Mouse (Mus musculus) olfactory bulb, adult 2 months (tissue): ENCODE data around the gene Ano2.

Experiments
- CTCF ChIP-seq: fragments of 200-500 bp; IDR thresholded peaks from 2 replicates; pipeline ENCODE4 v1.5.1; 2012; ENCODE audit warnings: low read depth, mild to moderate bottlenecking, low read length, moderate library complexity; ENCODE audit not compliant: insufficient read depth
- POLR2A ChIP-seq: fragments of 200-500 bp; IDR thresholded peaks from 2 replicates; pipeline ENCODE4 v1.6.1; 2012; ENCODE audit warnings: mild to moderate bottlenecking, low read depth, low read length, moderate library complexity; ENCODE audit not compliant: insufficient read depth

GRCm38 (mm10) chr6:125727484-125727911 is 37.3 kb downstream of the Ano2 start:
- TF ChIP-seq POLR2A (no peak), CTCF (no peak)
